Mouse (Mus musculus) fibroblast of lung, adult 2 months (primary cell): ENCODE data around the gene Celsr3.

Experiments
- DNase-seq: peaks from one replicate; pipeline ENCODE4 v3.0.0-alpha.2; 2011; ENCODE audit warnings: low read depth

Gene Celsr3

DNA sequence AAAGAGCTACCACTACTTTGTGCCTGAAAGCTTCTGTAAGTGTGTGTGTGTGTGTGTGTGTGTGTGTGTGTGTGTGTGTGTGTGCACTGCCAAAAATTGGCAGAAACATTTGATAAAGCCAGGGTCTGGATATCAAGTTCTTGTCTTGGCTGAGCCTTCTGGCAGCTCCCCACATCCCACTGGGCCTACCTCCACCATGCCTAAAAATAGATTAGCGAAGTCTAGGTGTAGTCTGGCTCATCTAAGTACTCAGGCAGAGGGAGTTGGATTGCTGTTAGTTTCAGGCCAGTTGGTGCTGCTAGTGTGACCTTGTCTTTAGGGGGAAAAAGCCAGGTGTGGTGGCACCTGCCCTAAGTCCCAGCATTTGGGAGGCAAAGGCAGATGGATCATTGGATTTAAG lies 19.3 kb upstream of the Celsr3 start:
- DNase-seq, result no peak

DNA sequence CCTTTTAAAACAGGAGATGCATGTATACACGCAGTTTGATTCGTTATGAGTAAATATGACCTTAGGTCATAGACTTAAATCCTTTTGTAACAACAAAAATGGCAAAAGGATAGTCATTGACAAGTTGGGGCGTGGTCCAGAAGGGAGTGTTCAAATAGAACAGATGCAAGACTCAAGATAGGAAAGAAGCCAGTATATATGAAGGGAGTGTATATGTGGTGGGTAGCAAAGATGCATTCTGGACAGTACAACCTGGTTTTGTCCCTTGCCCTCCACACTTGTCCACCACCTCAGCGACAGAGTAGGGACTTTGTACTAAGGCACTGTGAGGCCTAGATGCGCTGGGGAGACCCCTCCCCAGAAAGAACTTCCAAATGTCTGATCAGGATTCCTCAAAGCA lies 18.4 kb upstream of the Celsr3 start:
- no peak for DNase-seq

DNA sequence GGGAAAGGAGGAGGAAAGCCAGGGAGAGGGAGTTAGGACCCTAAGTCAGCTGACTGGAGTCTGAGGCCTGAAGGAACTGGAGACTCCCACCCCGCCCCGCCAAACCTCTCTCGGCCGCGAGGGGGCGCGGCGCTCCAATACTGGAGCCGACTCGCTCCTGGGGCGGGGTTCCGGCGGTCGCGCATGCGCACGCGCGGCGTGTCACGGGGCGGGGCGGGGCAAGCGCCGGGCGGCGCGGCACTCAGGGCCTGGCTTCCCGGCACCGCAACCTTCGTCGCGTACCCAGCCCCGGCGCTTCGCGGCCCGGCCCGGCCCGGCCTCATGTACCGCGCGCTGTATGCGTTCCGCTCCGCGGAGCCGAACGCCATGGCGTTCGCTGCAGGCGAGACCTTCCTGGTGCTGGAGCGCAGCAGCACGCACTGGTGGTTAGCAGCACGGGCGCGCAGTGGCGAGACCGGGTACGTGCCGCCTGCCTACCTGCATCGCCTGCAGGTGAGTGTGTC lies 17.9 kb upstream of the Celsr3 start, which contains the start of gene Nckipsd:
Gene Nckipsd, plus strand, starts transcription at position 206 of the 503 bp plus-strand sequence.
- peak; percentile 54 for DNase-seq

DNA sequence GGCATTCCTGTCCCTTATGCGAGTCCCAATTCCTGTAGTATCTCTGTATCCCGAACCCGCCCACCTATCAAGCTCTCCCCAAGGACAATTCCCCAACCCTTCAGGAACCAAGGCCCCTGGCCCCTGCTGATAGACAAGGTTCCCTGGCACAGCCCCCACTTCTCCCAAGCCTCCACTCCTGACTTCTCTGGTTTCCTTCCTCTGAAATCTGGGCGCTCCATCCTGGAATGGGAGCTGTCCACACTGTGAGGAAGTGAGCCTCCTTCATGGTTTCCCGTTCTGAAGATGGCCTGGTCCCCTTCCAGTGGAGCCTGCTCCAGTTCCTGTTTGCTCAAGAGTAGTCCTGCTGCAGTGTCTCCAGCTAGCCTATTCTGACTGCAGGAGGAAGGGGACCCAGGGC lies 16.9 kb upstream of the Celsr3 start:
- no peak for DNase-seq

- DNase-seq, result no peak
Measured at GRCm38 (mm10) chr9:108809723-108810122, 16.4 kb upstream of the Celsr3 start.

GRCm38 (mm10) chr9:108810516-108810915 lies 15.6 kb upstream of the Celsr3 start:
- DNase-seq, result no peak

- DNase-seq, result no peak
Measured at GRCm38 (mm10) chr9:108815557-108815956, 10.6 kb upstream of the Celsr3 start.

DNA sequence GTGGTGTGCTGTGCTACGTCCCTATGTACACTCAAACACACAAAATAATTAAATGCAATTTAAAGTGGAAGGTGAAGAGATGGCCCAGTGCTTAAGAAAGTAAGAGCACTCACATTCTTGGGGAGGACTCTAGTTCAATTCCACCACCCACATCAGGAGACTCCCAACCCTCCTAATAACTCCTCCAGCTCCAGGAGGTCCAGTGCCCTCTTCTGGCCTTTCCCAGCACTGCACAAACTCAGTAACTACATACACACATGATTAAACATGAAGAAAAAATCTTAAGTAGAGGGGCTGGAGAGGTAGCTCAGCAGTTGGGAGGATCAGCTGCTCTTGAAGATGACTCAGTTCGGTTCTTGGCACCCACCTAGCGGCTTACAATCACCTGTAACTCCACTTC lies 6.6 kb upstream of the Celsr3 start:
- DNase-seq, result no peak

GRCm38 (mm10) chr9:108820077-108820476 lies 6.0 kb upstream of the Celsr3 start:
- DNase-seq, result no peak

- DNase-seq, result no peak
Measured at GRCm38 (mm10) chr9:108824144-108824685, 1.9 kb upstream of the Celsr3 start.

- DNase-seq, result no peak
Measured at GRCm38 (mm10) chr9:108824755-108825413, 1.2 kb upstream of the Celsr3 start.

GRCm38 (mm10) chr9:108826700-108827340 lies 700 bp downstream of the Celsr3 start:
- no peak for DNase-seq

DNA sequence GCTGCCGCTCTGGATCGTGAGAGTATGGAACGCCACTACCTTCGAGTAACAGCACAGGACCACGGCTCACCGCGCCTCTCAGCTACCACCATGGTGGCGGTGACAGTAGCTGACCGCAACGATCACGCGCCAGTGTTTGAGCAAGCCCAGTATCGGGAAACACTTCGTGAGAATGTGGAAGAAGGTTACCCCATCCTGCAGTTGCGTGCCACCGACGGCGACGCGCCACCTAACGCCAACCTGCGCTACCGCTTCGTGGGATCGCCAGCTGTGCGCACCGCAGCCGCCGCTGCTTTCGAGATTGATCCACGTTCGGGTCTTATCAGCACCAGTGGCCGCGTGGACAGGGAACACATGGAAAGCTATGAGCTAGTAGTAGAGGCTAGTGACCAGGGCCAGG lies 1.3 kb downstream of the Celsr3 start:
- DNase-seq, result no peak

DNA sequence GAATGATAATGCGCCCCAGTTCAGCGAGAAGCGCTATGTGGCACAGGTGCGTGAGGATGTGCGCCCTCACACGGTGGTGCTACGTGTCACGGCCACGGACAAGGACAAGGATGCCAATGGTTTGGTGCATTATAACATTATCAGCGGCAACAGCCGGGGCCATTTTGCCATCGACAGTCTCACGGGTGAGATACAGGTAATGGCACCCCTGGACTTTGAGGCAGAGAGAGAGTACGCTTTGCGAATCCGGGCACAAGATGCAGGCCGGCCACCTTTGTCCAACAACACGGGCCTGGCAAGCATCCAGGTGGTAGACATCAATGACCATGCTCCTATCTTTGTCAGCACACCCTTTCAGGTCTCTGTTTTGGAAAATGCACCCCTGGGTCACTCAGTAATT lies 1.8 kb downstream of the Celsr3 start:
- no peak for DNase-seq

DNA sequence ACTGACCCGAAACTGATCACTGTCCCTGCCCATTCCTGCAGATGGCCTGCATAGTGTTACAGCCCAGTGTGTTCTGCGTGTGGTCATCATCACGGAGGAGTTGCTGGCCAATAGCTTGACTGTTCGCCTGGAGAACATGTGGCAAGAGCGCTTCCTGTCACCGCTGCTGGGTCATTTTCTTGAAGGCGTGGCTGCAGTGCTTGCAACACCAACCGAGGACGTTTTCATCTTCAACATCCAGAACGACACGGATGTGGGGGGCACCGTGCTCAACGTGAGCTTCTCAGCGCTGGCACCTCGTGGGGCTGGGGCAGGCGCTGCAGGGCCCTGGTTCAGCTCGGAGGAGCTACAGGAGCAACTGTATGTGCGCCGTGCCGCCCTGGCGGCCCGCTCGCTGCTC lies 5.5 kb downstream of the Celsr3 start:
- no peak for DNase-seq

GRCm38 (mm10) chr9:108832390-108833108 lies 6.4 kb downstream of the Celsr3 start:
- peak; percentile 63 for DNase-seq

DNA sequence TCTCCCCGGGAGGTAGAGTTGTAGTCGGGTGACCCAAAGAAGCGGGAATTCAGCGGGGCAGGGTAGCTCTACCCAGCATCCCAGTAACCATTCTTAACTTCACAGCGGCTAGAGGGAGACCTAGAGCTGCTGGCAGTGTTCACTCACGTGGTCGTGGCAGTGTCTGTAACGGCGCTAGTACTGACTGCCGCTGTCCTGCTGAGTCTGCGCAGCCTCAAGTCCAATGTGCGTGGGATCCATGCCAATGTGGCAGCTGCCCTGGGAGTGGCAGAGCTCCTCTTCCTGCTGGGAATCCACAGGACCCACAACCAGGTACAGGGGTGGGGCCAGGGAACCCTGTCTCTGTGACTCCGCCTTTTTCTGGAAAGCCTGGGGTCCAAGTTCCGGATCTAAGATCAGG lies 16.9 kb downstream of the Celsr3 start:
- no peak for DNase-seq

GRCm38 (mm10) chr9:108845390-108845789 lies 19.3 kb downstream of the Celsr3 start:
- no peak for DNase-seq

DNA sequence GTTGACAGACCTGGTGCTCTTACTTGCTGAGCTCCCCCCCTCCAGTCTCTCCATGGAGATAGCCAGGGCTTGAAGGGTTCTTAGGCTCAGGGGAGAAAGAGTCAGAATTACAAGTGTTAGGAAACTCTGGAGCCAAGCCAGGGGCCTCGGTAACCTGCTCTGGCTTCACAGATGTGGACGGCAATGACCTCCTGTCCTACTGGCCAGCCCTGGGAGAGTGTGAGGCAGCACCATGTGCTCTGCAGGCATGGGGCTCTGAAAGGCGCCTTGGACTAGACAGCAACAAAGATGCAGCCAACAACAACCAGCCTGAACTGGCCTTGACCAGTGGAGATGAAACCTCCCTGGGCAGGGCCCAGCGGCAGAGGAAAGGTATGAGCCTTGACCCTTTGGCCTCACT lies 21.3 kb downstream of the Celsr3 start:
- DNase-seq, result no peak

- no peak for DNase-seq
Measured at GRCm38 (mm10) chr9:108848419-108848818, 22.3 kb downstream of the Celsr3 start.

GRCm38 (mm10) chr9:108852976-108853375 lies 26.9 kb downstream of the Celsr3 start, which contains the start of gene Slc26a6:
Gene Slc26a6 (plus strand): TSS chr9:108853283.
- DNase-seq, result no peak

DNA sequence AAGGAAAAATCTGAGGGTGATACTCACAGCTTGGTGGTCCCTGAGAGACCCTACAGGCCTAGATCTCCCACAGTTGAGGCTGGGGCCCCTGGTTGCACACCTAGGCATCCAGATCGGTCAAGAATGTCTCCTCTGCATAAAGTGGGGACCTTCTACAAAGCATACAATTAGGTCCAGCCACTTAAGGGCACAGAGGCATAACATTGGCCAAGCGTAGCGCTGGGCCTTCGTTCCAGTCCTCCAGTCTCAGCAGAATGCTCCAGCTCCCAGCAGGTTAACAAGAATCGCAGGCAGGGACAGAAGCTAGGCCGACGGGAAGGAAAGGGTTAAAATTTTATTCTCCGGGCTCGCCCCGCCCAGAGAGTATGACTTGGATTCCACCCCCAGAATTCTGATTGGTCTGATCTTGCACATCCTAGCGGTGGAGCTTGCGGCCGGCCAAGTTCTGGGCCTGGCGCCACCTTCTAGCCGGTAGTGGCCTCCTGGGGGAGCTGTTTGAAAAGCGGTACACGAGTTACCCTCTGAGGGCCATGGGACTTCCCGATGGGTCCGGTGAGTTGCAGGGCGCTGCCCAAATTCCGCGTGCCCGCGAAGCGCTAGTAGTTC lies 27.6 kb downstream of the Celsr3 start:
- DNase-seq, result peak; percentile 95
